Mouse (Mus musculus) hindbrain, embryonic 10.5 days (tissue): ENCODE measurements around the gene Hcfc1r1. TPM values are rescaled to one million over a fixed set of nuclear protein-coding genes. Genes with fewer than 3 reads are reported as not detected.

Source experiments
- DNase-seq: peaks from one replicate; pipeline ENCODE4 v3.0.0-alpha.2; 2017; ENCODE audit warnings: low spot score
- H3K27ac ChIP-seq: fragments of 300-500 bp; sonication (generic); 2 replicates; pipeline ENCODE4 v1.5.1; 2016; ENCODE audit warnings: mild to moderate bottlenecking, moderate library complexity
- H3K27me3 ChIP-seq: fragments of 300-500 bp; sonication (generic); 2 replicates; pipeline ENCODE4 v1.6.1; 2016; ENCODE audit warnings: mild to moderate bottlenecking; ENCODE audit not compliant: poor library complexity, insufficient read depth, severe bottlenecking
- H3K36me3 ChIP-seq: fragments of 300-500 bp; sonication (generic); 2 replicates; pipeline ENCODE4 v1.6.1; 2016; ENCODE audit warnings: mild to moderate bottlenecking, moderate library complexity
- H3K4me1 ChIP-seq: fragments of 300-500 bp; sonication (generic); replicated peaks from 2 replicates; pipeline ENCODE4 v1.6.1; 2016; ENCODE audit warnings: mild to moderate bottlenecking
- H3K4me3 ChIP-seq: fragments of 300-500 bp; sonication (generic); 2 replicates; pipeline ENCODE4 v1.5.1; 2016; ENCODE audit warnings: mild to moderate bottlenecking, moderate library complexity
- H3K9me3 ChIP-seq: fragments of 300-500 bp; sonication (generic); 2 replicates; pipeline ENCODE4 v1.6.1; 2016; ENCODE audit warnings: mild to moderate bottlenecking, moderate library complexity
- WGBS: fragments of 180-500 bp; shearing (Covaris S2); methylation state at CpG from one replicate; pipeline ENCODE4 v1.1.7; 2016; 5-methylcytosine and 5-hydroxymethylcytosine counted together
- polyA plus RNA-seq: library from polyadenylated mRNA; unstranded; fragments of >200 nt; fragmentation: Nextera tagmentation; extraction: Ambion mirVana; gene quantifications from 2 replicates; pipeline ENCODE4 v1.2.1, GENCODE M21; 2016

Hcfc1r1 gene
- polyA plus RNA-seq, 1 experiment from 2014 or later, result 45.4 TPM

DNA sequence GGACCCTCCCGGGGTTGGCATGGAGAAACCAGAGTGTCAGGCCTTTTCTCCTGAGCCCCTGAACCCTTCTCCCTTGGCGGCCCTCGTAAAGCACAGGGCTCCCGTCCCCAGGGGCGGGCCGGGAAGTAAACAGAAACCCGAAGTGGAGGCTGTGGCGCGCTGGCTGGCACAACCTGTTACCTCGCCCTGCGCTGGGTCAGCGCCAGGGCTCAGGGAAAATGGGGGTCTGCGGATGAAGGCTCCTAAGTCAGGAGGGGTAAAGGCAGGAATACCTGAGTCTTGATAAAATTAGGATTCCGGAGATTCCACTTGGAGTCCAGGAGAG lies 12.6 kb upstream of the Hcfc1r1 start:
- Histone ChIP-seq H3K36me3 (no peaks in the 10 kb centered on the region), H3K4me1 (peaks cover 22% of the 10 kb centered on the region), H3K9me3 (no peaks in the 10 kb centered on the region), H3K27me3 (peaks cover 45% of the 10 kb centered on the region), H3K4me3 (peak overlapping the region; percentile 32; the same call in 1 of the 2 replicates), H3K27ac (no peak overlapping the region)
- no peak for DNase-seq
- WGBS, result 3% methylated on average over 14 of the region's 14 CpGs

DNA sequence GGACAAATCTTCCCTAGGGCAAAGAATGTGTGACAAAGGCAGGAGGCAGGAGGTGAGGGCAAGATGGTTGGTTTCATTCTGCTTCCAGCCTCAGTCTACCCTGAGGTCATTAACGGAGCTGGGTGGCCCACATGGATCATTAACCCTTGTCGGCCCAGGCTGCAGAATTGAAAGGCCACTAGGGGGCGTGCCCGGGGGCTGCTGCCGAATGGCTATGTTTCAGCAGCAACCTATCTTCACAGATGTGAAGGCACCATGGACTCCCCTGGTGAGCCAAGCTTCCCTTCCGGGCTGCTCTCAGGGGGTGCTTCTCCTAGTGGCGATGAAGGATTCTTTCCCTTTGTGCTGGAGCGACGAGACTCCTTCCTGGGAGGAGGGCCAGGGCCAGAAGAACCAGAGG lies 11.9 kb upstream of the Hcfc1r1 start:
- Histone ChIP-seq H3K27ac (no peak overlapping the region), H3K9me3 (no peaks in the 10 kb centered on the region), H3K4me1 (peaks cover 24% of the 10 kb centered on the region), H3K4me3 (0 out of 2 replicates have a peak overlapping the region, but pooled peaks have one; percentile 32), H3K36me3 (peaks cover 6% of the 10 kb centered on the region), H3K27me3 (peaks cover 45% of the 10 kb centered on the region)
- DNase-seq, result no peak
- WGBS, result 2% methylated on average over 9 of the region's 9 CpGs

DNA sequence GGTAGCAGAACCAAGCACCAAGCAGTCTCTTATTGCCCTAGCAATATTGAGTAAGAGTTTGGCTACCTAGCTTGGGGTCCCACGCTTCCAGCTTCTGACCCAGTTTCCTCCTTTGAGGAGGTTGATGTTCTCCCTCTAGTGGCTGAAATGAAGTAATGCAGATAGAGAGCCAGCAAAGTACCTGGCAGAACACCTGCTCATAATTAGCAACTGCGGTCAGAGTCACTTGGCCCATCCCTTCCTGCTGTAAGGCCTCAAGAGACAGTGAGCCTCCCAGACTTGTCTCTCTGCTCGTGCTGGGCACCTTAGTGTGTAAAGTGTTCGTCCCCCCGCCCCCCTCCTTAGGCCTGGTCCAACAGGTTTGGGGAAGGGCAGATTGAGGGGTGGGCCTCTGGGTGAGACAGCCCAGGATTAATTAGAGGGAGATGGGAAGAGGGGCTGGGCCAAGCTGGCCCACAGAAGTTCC lies 8.8 kb upstream of the Hcfc1r1 start:
- no peak overlapping the region for H3K27ac ChIP-seq
- DNase-seq, result no peak
- H3K27me3 ChIP-seq, result peaks cover 38% of the 10 kb centered on the region
- H3K4me1 ChIP-seq, result peaks cover 24% of the 10 kb centered on the region
- H3K36me3 ChIP-seq, result peaks cover 36% of the 10 kb centered on the region
- H3K9me3 ChIP-seq, result no peaks in the 10 kb centered on the region
- no peak overlapping the region for H3K4me3 ChIP-seq
- 12% methylated on average over 5 of the region's 5 CpGs for WGBS

DNA sequence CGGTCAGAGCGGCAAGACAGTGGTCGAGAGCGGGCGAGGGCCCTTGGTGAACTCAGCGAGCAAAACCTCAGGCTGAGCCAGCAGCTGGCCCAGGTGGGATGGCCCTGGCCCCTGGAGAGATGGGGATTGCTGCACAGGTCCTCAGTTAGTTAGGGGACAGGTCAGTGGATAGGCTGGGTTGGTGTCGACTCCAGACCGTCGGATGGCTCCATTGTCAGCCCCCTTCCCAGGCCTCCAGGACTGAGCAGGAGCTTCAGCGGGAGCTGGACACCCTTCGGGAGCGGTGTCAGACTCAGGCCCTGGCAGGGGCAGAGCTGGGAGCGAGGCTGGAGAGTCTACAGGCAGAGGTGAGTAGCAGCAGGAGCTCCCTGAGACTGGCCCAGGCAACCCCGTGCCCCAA lies 7.9 kb upstream of the Hcfc1r1 start:
- Histone ChIP-seq H3K4me3 (no peak overlapping the region), H3K36me3 (peaks cover 45% of the 10 kb centered on the region), H3K27me3 (peaks cover 29% of the 10 kb centered on the region), H3K9me3 (no peaks in the 10 kb centered on the region), H3K4me1 (peaks cover 24% of the 10 kb centered on the region), H3K27ac (no peak overlapping the region)
- DNase-seq, result no peak
- 80% methylated on average over 14 of the region's 14 CpGs for WGBS

DNA sequence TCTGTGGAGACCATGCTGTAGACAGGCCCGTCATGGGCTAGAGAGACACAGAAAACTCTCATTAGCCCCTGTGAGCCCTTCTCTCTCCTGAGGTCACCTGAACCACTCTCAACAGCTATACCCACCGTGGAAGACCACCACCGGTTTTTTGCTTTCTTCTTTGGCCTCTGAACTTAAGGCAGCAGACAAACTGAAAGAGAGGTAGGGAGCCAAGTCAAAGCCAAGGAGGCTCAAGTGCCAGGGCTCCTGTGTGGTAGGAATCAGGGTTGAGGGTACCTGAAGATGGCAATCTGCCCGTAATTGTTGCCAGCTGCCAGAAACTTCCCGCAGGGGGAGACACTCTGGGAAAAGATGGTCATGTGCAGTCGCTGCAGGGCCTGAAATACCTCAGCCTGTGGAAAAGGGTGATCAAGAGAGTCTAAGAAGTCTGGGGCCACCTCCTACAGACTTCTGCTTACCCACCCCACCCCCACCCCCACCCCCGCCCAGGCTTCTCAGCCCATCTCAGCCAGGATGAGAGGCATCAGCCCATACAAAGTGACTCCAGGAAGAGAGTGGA lies 2.8 kb upstream of the Hcfc1r1 start:
- Histone ChIP-seq H3K36me3 (peaks cover 48% of the 10 kb centered on the region), H3K9me3 (no peaks in the 10 kb centered on the region), H3K4me1 (peaks cover 37% of the 10 kb centered on the region), H3K27me3 (peaks cover 17% of the 10 kb centered on the region), H3K4me3 (no peak overlapping the region), H3K27ac (no peak overlapping the region)
- DNase-seq, result no peak
- WGBS, result 94% methylated on average over 7 of the region's 7 CpGs

DNA sequence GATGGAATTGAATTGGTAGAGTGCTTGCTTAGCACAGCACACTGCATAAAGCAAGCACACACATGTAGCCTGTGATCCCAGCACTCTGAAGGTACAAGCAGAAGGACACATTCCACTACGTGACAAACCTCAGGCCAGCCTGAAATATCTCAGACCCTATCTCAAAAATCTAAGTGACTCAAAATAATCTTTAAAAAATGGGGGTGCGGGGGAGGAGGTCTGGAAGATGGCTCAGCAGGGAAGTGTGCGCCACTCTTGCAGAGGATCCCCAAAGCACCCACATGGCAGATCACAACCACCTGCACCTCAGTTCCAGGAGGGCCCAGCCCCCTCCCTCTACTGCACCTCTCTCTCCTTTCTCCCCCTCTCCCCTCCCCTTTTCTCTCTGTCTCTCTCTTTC lies 1.9 kb upstream of the Hcfc1r1 start:
- DNase-seq, result no peak
- Histone ChIP-seq H3K4me3 (no peak overlapping the region), H3K36me3 (peaks cover 43% of the 10 kb centered on the region), H3K27ac (no peak overlapping the region), H3K27me3 (peaks cover 27% of the 10 kb centered on the region), H3K4me1 (peaks cover 41% of the 10 kb centered on the region), H3K9me3 (no peaks in the 10 kb centered on the region)
- WGBS, result 92% methylated on average over 3 of the region's 3 CpGs

DNA sequence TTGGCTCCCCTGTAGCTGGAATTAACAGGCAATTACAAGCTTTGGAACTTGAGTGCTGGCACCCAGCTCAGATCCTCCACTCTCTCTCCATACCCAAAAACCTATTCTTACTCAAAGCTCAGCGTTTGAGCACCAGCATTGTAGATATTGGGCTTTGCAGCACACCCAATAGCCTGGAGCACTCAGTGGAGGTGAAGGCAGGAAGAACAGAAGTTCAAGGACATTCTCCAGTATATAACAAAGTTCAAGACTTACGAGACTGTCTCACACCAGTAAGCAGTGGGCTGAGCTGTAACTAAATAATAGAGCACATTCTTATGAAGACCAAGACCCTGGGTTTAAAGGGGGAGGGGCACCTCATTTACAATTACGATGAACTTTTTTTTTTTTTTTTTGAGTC lies 635 bp upstream of the Hcfc1r1 start:
- no peak for DNase-seq
- Histone ChIP-seq H3K4me3 (peak overlapping the region; percentile 70), H3K4me1 (peaks cover 52% of the 10 kb centered on the region), H3K9me3 (no peaks in the 10 kb centered on the region), H3K36me3 (peaks cover 30% of the 10 kb centered on the region), H3K27ac (no peak overlapping the region), H3K27me3 (peaks cover 37% of the 10 kb centered on the region)
- 68% methylated on average over 3 of the region's 3 CpGs for WGBS

DNA sequence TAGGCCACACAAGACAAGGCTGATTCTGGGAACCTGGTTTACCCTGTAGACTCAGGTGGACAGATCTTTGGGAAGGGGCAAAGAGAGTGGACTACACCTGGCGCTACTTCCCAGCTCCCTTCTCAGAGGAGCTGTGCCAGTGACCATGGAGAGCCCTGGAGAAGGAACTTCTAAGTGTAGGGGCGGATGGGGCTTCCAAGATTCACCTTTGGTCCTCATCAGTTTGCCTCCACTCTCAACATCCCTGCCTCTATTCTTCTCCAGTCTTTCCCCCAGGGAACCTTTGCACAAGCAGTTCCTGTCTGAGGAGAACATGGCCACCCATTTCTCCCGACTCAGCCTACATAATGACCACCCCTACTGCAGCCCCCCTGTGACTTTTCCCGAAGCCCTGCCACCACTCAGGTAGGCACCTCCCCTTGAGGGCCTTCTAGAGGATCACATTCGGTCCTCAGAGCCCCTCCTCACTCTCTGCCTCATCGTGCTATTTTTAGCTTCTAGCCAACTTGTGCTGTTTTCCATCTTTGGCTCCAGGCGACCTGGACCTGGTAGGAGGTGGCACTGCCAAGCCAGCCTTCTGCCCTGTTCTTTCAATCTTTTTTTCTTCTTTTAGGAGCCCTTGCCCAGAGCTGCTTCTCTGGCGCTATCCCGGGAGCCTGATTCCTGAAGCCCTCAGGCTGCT lies 1.0 kb downstream of the Hcfc1r1 start:
- Histone ChIP-seq H3K27ac (peak overlapping the region; percentile 93), H3K4me1 (peaks cover 55% of the 10 kb centered on the region), H3K9me3 (no peaks in the 10 kb centered on the region), H3K4me3 (peak overlapping the region; percentile 70), H3K36me3 (peaks cover 14% of the 10 kb centered on the region), H3K27me3 (peaks cover 53% of the 10 kb centered on the region)
- no peak for DNase-seq
- 49% methylated on average over 9 of the region's 9 CpGs for WGBS

DNA sequence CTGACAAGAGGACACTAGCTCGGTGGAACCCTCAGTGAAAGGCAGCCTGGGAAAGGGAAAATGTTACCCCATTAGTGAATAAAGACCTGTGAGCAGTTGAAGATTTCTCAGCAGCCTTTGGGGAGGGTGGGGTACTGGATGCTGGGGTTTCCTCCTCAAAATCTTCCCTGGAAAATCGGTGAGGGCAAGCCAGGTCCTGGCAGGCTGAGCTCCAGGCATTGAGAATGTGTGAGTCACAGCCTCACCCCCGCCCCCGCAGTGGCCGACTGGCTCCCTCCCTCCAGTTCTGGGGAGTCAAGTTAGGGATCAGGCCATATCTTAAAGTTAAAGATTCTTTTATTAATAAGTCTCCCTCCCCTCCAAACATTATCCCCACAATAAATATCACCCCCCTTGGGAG lies 1.7 kb downstream of the Hcfc1r1 start:
- WGBS, result 45% methylated on average over 5 of the region's 5 CpGs
- DNase-seq, result no peak

DNA sequence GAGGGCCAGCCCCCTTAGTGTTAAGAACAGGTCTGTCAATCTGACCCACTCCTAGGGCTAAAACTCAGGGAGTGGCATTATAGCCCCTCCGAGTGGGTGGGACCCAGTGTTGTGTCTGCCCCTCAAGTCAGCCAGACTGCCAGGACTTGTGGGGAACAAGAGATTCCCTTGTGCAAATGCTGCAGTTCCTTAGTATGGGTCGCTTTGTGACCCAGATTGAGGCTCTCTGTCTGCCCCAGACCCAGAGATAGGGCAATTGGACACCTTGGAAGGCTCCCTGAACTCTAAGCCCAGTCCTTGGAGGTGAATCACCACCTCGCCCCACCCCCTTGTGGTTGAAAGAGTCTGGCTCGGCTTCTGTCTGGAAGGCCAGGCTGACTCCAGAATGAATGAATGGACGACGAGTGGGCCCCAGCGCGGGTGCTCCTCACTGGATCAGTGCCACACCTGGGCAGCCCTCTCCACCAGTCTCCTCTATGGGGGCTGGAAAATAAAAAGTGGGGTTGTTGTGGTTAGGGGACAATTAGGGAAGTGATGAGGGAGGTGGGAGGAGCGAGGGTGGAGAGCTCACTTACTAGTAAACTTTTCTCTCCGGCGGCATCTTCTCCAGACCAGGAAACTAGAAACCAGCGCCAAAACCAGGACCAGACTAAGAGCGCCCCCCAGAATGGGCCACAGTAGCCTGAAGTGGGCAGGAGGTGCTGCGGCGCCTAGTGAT lies 2.3 kb downstream of the Hcfc1r1 start:
- no peak for DNase-seq
- H3K4me1 ChIP-seq, result peaks cover 58% of the 10 kb centered on the region
- 8% methylated on average over 15 of the region's 15 CpGs for WGBS

More for the DNA sequence above, 1.7 kb downstream of the Hcfc1r1 start:
- Histone ChIP-seq H3K4me1 (peaks cover 58% of the 10 kb centered on the region), H3K36me3 (peaks cover 7% of the 10 kb centered on the region), H3K4me3 (peak overlapping the region; percentile 60; the same call in 1 of the 2 replicates), H3K27me3 (peaks cover 61% of the 10 kb centered on the region), H3K27ac (no peak overlapping the region), H3K9me3 (no peaks in the 10 kb centered on the region)

DNA sequence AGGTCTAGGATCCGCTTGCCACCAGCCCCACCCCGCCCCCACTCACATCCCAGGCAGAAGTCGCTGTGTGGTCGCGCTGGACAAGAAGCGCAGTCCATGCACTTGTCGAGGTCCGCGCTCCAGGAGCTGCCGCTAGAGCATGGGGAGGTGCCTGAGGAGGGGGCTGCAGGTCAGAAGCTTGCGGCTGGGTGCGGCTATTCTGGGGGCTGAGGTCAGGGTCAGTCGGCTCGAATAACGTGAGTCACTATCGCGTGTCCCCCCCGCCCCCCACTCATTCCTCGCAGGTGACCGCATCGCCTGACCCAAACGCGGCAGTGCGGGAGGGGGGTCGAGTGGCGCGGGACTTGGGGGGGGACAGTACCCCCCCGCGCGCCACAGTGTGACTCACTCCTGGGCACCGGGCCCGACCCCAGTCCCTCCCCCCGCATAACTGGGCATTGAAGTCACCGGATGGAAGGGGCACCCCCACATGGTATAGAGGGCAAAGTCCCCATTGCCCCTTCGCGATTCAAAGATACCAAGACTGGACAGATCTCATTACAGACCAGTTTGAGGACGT lies 3.2 kb downstream of the Hcfc1r1 start:
- Histone ChIP-seq H3K9me3 (no peaks in the 10 kb centered on the region), H3K27ac (peak overlapping the region; percentile 69), H3K4me1 (peaks cover 61% of the 10 kb centered on the region), H3K36me3 (no peaks in the 10 kb centered on the region), H3K4me3 (peak overlapping the region; percentile 60), H3K27me3 (peaks cover 75% of the 10 kb centered on the region)
- DNase-seq, result peak; percentile 47
- under 1% methylated on average over 37 of the region's 37 CpGs for WGBS

More for the DNA sequence above, 2.3 kb downstream of the Hcfc1r1 start:
- Histone ChIP-seq H3K4me3 (peak overlapping the region; percentile 60), H3K27ac (no peak overlapping the region; the same call in 1 of the 2 replicates), H3K9me3 (no peaks in the 10 kb centered on the region), H3K27me3 (peaks cover 67% of the 10 kb centered on the region), H3K36me3 (peaks cover 1% of the 10 kb centered on the region)

DNA sequence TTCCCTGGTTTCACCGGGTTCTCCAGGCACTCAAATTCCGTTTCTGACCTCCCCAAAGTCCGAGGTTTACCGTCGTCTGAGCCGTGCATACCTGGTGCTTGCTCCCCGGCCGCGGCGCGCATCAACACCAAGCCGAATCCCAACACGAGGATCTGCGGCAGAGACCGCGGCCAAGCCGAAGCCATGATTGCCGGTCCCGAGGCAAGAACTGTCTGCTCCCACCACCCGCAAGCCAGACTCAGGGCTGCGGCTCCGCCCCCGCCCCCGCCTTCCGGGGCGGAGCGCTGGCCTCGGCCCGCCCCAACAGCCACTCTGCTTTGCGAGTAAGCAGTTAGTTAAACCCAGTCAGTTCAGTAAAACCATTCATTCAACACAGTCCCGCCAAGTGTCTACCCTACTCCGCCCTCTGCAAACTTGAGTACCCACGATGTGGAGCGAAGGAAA lies 3.9 kb downstream of the Hcfc1r1 start, which contains the start of gene Tnfrsf12a:
Gene Tnfrsf12a (minus strand): TSS at position 233 of the 444 bp plus-strand sequence.
- H3K4me3 ChIP-seq, result peak within 1 kb of the TSS; percentile 60
- H3K27me3 ChIP-seq, result peaks cover 82% of the 10 kb centered on the region
- WGBS, result 0% methylated on average over 34 of the region's 34 CpGs
- DNase-seq, result peak; percentile 85
- H3K36me3 ChIP-seq, result no peaks in the 10 kb centered on the region
- H3K27ac ChIP-seq, result peak within 1 kb of the TSS; percentile 69
- H3K9me3 ChIP-seq, result no peaks in the 10 kb centered on the region
- peaks cover 62% of the 10 kb centered on the region for H3K4me1 ChIP-seq
